Mouse (Mus musculus) gonadal fat pad, adult 2 months (tissue): ENCODE measurements around the gene Cnppd1. TPM values are rescaled to one million over a fixed set of nuclear protein-coding genes. Genes with fewer than 3 reads are reported as not detected.

Experiments
- DNase-seq: peaks from one replicate; pipeline ENCODE4 v3.0.0-alpha.2; 2012; ENCODE audit warnings: low read depth
- polyA plus RNA-seq: library from polyadenylated mRNA; depleted of rRNA; stranded (reverse); fragments of >200 nt; gene quantifications from 2 replicates; pipeline ENCODE4 v1.2.3, GENCODE M21; 2012; rRNA removed

The Cnppd1 gene
- polyA plus RNA-seq, 1 experiment, result 40.2 TPM

- DNase-seq, result no peak
Measured at GRCm38 (mm10) chr1:75147411-75148135, 5.1 kb upstream of the Cnppd1 start.

GRCm38 (mm10) chr1:75145589-75145988 is 3.1 kb upstream of the Cnppd1 start:
- DNase-seq, result no peak

GRCm38 (mm10) chr1:75141486-75142190 is 873 bp downstream of the Cnppd1 start:
- no peak for DNase-seq

- no peak for DNase-seq
Measured at GRCm38 (mm10) chr1:75140601-75141190, 1.8 kb downstream of the Cnppd1 start.

- no peak for DNase-seq
Measured at GRCm38 (mm10) chr1:75138448-75138847, 4.1 kb downstream of the Cnppd1 start.

GRCm38 (mm10) chr1:75136730-75137129 is 5.8 kb downstream of the Cnppd1 start:
- DNase-seq, result no peak

- no peak for DNase-seq
Measured at GRCm38 (mm10) chr1:75136293-75136692, 6.2 kb downstream of the Cnppd1 start.

- no peak for DNase-seq
Measured at GRCm38 (mm10) chr1:75133421-75134207, 8.9 kb downstream of the Cnppd1 start, which contains the start of gene Slc23a3. TSS of gene Slc23a3 (minus strand) at chr1:75133890.

- DNase-seq, result no peak
Measured at GRCm38 (mm10) chr1:75128641-75129040, 13.9 kb downstream of the Cnppd1 start.

GRCm38 (mm10) chr1:75125418-75125817 is 17.1 kb downstream of the Cnppd1 start:
- DNase-seq, result no peak

GRCm38 (mm10) chr1:75124346-75125321 is 17.9 kb downstream of the Cnppd1 start, which contains the start of gene Nhej1:
TSS of gene Nhej1 (minus strand) at chr1:75125200.
- no peak for DNase-seq

- DNase-seq, result no peak
Measured at GRCm38 (mm10) chr1:75122211-75122610, 20.3 kb downstream of the Cnppd1 start.

Other genes starting within 250 kb of the Cnppd1 start
- gene Cryba2, start 249.6 kb downstream of the Cnppd1 start, polyA plus RNA-seq, result 0.51 and 1.2 TPM in 2 replicates
- gene Cfap65, start 207.1 kb downstream of the Cnppd1 start, polyA plus RNA-seq, result 4.2 and 6.0 TPM in 2 replicates
- 6.5 and 8.8 TPM in 2 replicates for gene Ihh, start 191.0 kb downstream of the Cnppd1 start, polyA plus RNA-seq
- gene Nhej1, start 17.5 kb downstream of the Cnppd1 start, polyA plus RNA-seq, result 3.2 and 4.9 TPM in 2 replicates
- 0.34 and 0.42 TPM in 2 replicates for gene Slc23a3, start 8.8 kb downstream of the Cnppd1 start, polyA plus RNA-seq
- 103 and 107 TPM in 2 replicates for gene Retreg2, start 67 bp upstream of the Cnppd1 start, polyA plus RNA-seq
- 46.3 and 61.0 TPM in 2 replicates for gene Zfand2b, start 25.9 kb upstream of the Cnppd1 start, polyA plus RNA-seq
- 24.1 and 30.1 TPM in 2 replicates for gene Abcb6, start 37.7 kb upstream of the Cnppd1 start, polyA plus RNA-seq
- 23.8 and 25.6 TPM in 2 replicates for gene Ankzf1, start 49.4 kb upstream of the Cnppd1 start, polyA plus RNA-seq
- gene Atg9a, start 49.5 kb upstream of the Cnppd1 start, polyA plus RNA-seq, result 47.6 and 56.5 TPM in 2 replicates
- 27.9 and 28.1 TPM in 2 replicates for gene Glb1l, start 68.1 kb upstream of the Cnppd1 start, polyA plus RNA-seq
- 149 and 174 TPM in 2 replicates for gene Stk16, start 68.1 kb upstream of the Cnppd1 start, polyA plus RNA-seq
- gene Tuba4a, start 77.2 kb upstream of the Cnppd1 start, polyA plus RNA-seq, result 31.2 and 44.9 TPM in 2 replicates
- not detected in 2 replicates for gene A630095N17Rik, start 89.4 kb upstream of the Cnppd1 start, polyA plus RNA-seq
- gene Dnajb2, start 93.7 kb upstream of the Cnppd1 start, polyA plus RNA-seq, result 37.9 and 48.4 TPM in 2 replicates
- 0.03 and 0.62 TPM in 2 replicates for gene Ptprn, start 121.8 kb upstream of the Cnppd1 start, polyA plus RNA-seq
- not detected in 2 replicates for gene Resp18, start 135.7 kb upstream of the Cnppd1 start, polyA plus RNA-seq
- 150 and 168 TPM in 2 replicates for gene Dnpep, start 175.3 kb upstream of the Cnppd1 start, polyA plus RNA-seq
- gene Des, start 217.6 kb upstream of the Cnppd1 start, polyA plus RNA-seq, result 71.8 and 92.9 TPM in 2 replicates
- gene Speg, start 232.6 kb upstream of the Cnppd1 start, polyA plus RNA-seq, result 26.2 and 27.4 TPM in 2 replicates